ENCODE assay signal across 8 mouse cellular contexts in the genomic region with DNA sequence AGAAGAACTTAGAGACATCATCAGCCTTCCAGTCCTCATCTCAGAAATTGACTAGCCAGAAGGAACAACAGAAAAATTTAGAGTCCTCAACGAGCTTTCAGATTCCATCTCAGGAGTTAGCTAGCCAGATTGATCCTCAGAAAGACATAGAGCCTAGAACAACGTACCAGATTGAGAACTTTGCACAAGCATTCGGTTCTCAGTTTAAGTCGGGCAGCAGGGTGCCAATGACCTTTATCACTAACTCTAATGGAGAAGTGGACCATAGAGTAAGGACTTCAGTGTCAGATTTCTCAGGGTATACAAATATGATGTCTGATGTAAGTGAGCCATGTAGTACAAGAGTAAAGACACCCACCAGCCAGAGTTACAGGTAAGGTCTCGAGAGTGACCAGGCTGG. TPM values are rescaled to one million over a fixed set of nuclear protein-coding genes. Genes with fewer than 3 reads are reported as not detected.
A peak's percentile ranks its signal among the peaks of the same experiment; 100 is the strongest.
DNase-seq lines count a peak whose midpoint lies in the region; ATAC-seq and TF ChIP-seq lines count a peak whose summit lies in the region.

No protein-coding gene starts in this region.

- H3K4me1 ChIP-seq in CH12.LX (ENCODE audit: control insufficient read depth in 1 of 2, insufficient read depth in 2 of 2), result peaks cover 0 to 47% of the 10 kb centered on the region in 2 experiments; a peak in 2 of 4 replicates
- H3K4me1 ChIP-seq in hindbrain, embryonic 12.5 days, result peaks cover 34% of the 10 kb centered on the region
- H3K4me1 ChIP-seq in liver, postnatal 0 days (ENCODE audit: insufficient read depth), result peaks cover 23% of the 10 kb centered on the region

- TF ChIP-seq POLR2A in CH12.LX (IDR thresholded peaks at IDR 0.05; ENCODE audit: low read depth, low read length), result no peak

- in situ Hi-C loops in CH12.LX (cut with MboI; ENCODE audit: low pct_ligation_motif_present, low pct_unique_long_range_greater_than_20kb, low sequenced_read_pairs), result no loop called here

- 86% methylated on average over 5 of the region's 5 CpGs for WGBS in hindbrain, embryonic 12.5 days
- 65% methylated on average over 5 of the region's 5 CpGs for WGBS in liver, postnatal 0 days (ENCODE audit: insufficient replicate concordance)

- peak overlapping the region; percentile 59 to 88 (median 81) for H3K4me3 ChIP-seq in CH12.LX (replicated peaks in 1 of 3; ENCODE audit: low read depth in 2 of 3, low read length in 2 of 3, poor library complexity in 1 of 3)
- H3K4me3 ChIP-seq in hindbrain, embryonic 12.5 days, result no peak overlapping the region
- H3K4me3 ChIP-seq in liver, postnatal 0 days (ENCODE audit: low read depth, low read length), result 0 out of 2 replicates have a peak overlapping the region, but pooled peaks have one; percentile 7

- intact Hi-C loops in left cerebral cortex, postnatal 10 days (cut with DNase I), result loop anchor here (2.0 to 5.0 kb wide), 3 partner anchors 40 to 111 kb away; no protein-coding TSS in a partner anchor

- H3K4me2 ChIP-seq in CH12.LX (ENCODE audit: insufficient read depth, low read depth, poor library complexity, severe bottlenecking), result peak overlapping the region; percentile 91
- peak overlapping the region; percentile 40 for H3K4me2 ChIP-seq in hindbrain, embryonic 12.5 days (replicated peaks)
- peak overlapping the region; percentile 89 for H3K4me2 ChIP-seq in liver, postnatal 0 days (ENCODE audit: low read depth, low read length)

- H3K9ac ChIP-seq in CH12.LX (ENCODE audit: insufficient read depth, low read depth), result peak overlapping the region; percentile 94
- H3K9ac ChIP-seq in hindbrain, embryonic 12.5 days, result no peak overlapping the region
- H3K9ac ChIP-seq in liver, postnatal 0 days (replicated peaks), result no peak overlapping the region

- peaks cover 20 to 36% of the 10 kb centered on the region in 2 experiments for H3K36me3 ChIP-seq in CH12.LX (replicated peaks in 1 of 2; ENCODE audit: control insufficient read depth in 1 of 2, insufficient read depth in 1 of 2, low read length in 1 of 2)
- peaks cover 20% of the 10 kb centered on the region for H3K36me3 ChIP-seq in hindbrain, embryonic 12.5 days
- peaks cover 12% of the 10 kb centered on the region; the same call in 1 of the 2 replicates for H3K36me3 ChIP-seq in liver, postnatal 0 days (replicated peaks; ENCODE audit: insufficient read depth, low read length)

- no peak for TF ChIP-seq RAD21 in CH12.LX (IDR thresholded peaks at IDR 0.05; ENCODE audit: low read depth, low read length)

- H3K79me2 ChIP-seq in CH12.LX (replicated peaks; ENCODE audit: control insufficient read depth, extremely low read depth, insufficient read depth, poor library complexity, severe bottlenecking), result peaks cover 56% of the 10 kb centered on the region

- ATAC-seq in hindbrain, embryonic 12.5 days (ENCODE audit: low FRiP score), result no peak
- ATAC-seq in liver, postnatal 0 days, result no peak

- H3K9me3 ChIP-seq in CH12.LX (replicated peaks; ENCODE audit: low read length), result no peaks in the 10 kb centered on the region
- H3K9me3 ChIP-seq in hindbrain, embryonic 12.5 days (replicated peaks), result no peaks in the 10 kb centered on the region
- H3K9me3 ChIP-seq in liver, postnatal 0 days (ENCODE audit: low read length), result no peaks in the 10 kb centered on the region

- dilution Hi-C loops in CH12.LX (cut with MboI; ENCODE audit: extremely low pct_ligation_motif_present, extremely low pct_unique_long_range_greater_than_20kb, low sequenced_read_pairs), result no loop called here

- H3K27me3 ChIP-seq in CH12.LX (replicated peaks), result no peaks in the 10 kb centered on the region
- no peaks in the 10 kb centered on the region for H3K27me3 ChIP-seq in hindbrain, embryonic 12.5 days
- H3K27me3 ChIP-seq in liver, postnatal 0 days (ENCODE audit: insufficient read depth, low read length), result no peaks in the 10 kb centered on the region

- DNase-seq in heart, adult 11 months, result peak; percentile 63
- no peak for DNase-seq in heart, adult 18-20 months
- no peak for DNase-seq in CH12.LX (ENCODE audit: extremely low read depth)
- DNase-seq in liver, postnatal 0 days, result no peak
- DNase-seq in left cerebral cortex, postnatal 10 days (ENCODE audit: extremely low spot score in 1 of 2, low spot score in 2 of 2), result no peak
- no peak for DNase-seq in frontal cortex, postnatal 25 days (ENCODE audit: low spot score in 2 of 2)
- DNase-seq in right cerebral cortex, postnatal 4 days, result no peak

- TF ChIP-seq EP300 in CH12.LX (IDR thresholded peaks at IDR 0.05; ENCODE audit: low read length), result no peak
- TF ChIP-seq EP300 in liver, postnatal 0 days (IDR thresholded peaks at IDR 0.05; ENCODE audit: low read depth), result no peak

- no peak overlapping the region for H3K27ac ChIP-seq in CH12.LX (ENCODE audit: insufficient read depth, low read depth)
- H3K27ac ChIP-seq in hindbrain, embryonic 12.5 days, result no peak overlapping the region
- no peak overlapping the region; the same call in 1 of the 2 replicates for H3K27ac ChIP-seq in liver, postnatal 0 days (ENCODE audit: low read depth)

- TF ChIP-seq CTCF in CH12.LX (conservative IDR thresholded peaks at IDR 0.05 in 1 of 2, IDR thresholded peaks at IDR 0.05 in 1 of 2; ENCODE audit: low read depth in 2 of 2, low read length in 2 of 2), result no peak
- no peak for TF ChIP-seq CTCF in liver, postnatal 0 days (IDR thresholded peaks at IDR 0.05; ENCODE audit: low read depth)

TF ChIP-seq in CH12.LX, 34 proteins besides CTCF, POLR2A, EP300 and RAD21:
- no peak for TF ChIP-seq MEF2A (IDR thresholded peaks at IDR 0.05; ENCODE audit: borderline replicate concordance, low read depth, low read length)
- no peak for TF ChIP-seq HCFC1 (IDR thresholded peaks at IDR 0.05; ENCODE audit: low read depth, low read length)
- no peak for TF ChIP-seq RCOR1 (conservative IDR thresholded peaks at IDR 0.05; ENCODE audit: low read depth, low read length)
- TF ChIP-seq CHD2 (IDR thresholded peaks at IDR 0.05; ENCODE audit: low read length), result no peak
- TF ChIP-seq SMC3 (IDR thresholded peaks at IDR 0.05; ENCODE audit: low read depth, low read length), result no peak
- TF ChIP-seq POLR2AphosphoS2 (IDR thresholded peaks at IDR 0.05; ENCODE audit: low read depth, low read length), result no peak
- no peak for TF ChIP-seq BHLHE40 (IDR thresholded peaks at IDR 0.05; ENCODE audit: low read depth, low read length)
- no peak for TF ChIP-seq CHD1 (IDR thresholded peaks at IDR 0.05; ENCODE audit: low read depth, low read length)
- TF ChIP-seq TBP (conservative IDR thresholded peaks at IDR 0.05; ENCODE audit: low read depth, low read length), result no peak
- no peak for TF ChIP-seq USF1 (IDR thresholded peaks at IDR 0.05; ENCODE audit: low read depth, low read length)

RNA-seq across cellular contexts. Expression of a gene that starts 2.9 kb away (rescaled TPM):
- 10 to 100 TPM in 1 of 2 experiments, 1 to 10 TPM in 1; 9.0 to 10.9 TPM for total RNA-seq in heart, adult 18-20 months (2021)
- total RNA-seq in CH12.LX (2012; rRNA removed), result 20.7 and 23.0 TPM in 2 replicates
- total RNA-seq in CH12.LX (2014; rRNA removed), result 39.5 and 40.4 TPM in 2 replicates
- polyA plus RNA-seq in CH12.LX (2012; ENCODE audit: insufficient read length, low read depth), result 15.4 and 17.2 TPM in 2 replicates
- polyA plus RNA-seq in hindbrain, embryonic 12.5 days (2016; fragmentation: Nextera tagmentation; extraction: Ambion mirVana), result 33.6 and 37.0 TPM in 2 replicates
- polyA plus RNA-seq in liver, postnatal 0 days (2015; fragmentation: Nextera tagmentation; extraction: Ambion mirVana), result 7.2 TPM in 2 replicates
- 10 to 100 TPM; 33.8 to 34.6 TPM for total RNA-seq in left cerebral cortex, postnatal 10 days (2021)

Comparison
In these comparisons a context has a peak if more than half of its experiments do, and no peak if none do; other contexts are left out.
1. H3K4me2 ChIP-seq: peak in every context shown above with its lines; median percentile 91 in CH12.LX; 89 in liver, postnatal 0 days; 40 in hindbrain, embryonic 12.5 days.